Mouse (Mus musculus): ENCODE data around the gene Med25. TPM values are rescaled to one million over a fixed set of nuclear protein-coding genes. Genes with fewer than 3 reads are reported as not detected.

Med25 gene
- polyA plus RNA-seq, 1 experiment from 2014 or later = 72.5 TPM

- Histone ChIP-seq H3K9me3 (ENCODE audit: control insufficient read depth, low read length) (no peaks in the 10 kb centered on the region), H3K4me3 (ENCODE audit: low read depth, low read length) (no peak overlapping the region), H3K27me3 (replicated peaks; ENCODE audit: control insufficient read depth, insufficient read depth, low read length) (no peaks in the 10 kb centered on the region), H3K27ac (ENCODE audit: low read depth, low read length) (no peak overlapping the region), H3K9ac (ENCODE audit: low read depth, low read length) (no peak overlapping the region), H3K4me1 (replicated peaks; ENCODE audit: control insufficient read depth, insufficient read depth, low read length) (no peaks in the 10 kb centered on the region), H3K36me3 (ENCODE audit: control insufficient read depth, insufficient read depth, low read length) (peaks cover 35% of the 10 kb centered on the region), H3K4me2 (no peak overlapping the region)
- no peak for ATAC-seq (replicated peaks; ENCODE audit: low FRiP score)
- 78% methylated on average over 4 of the region's 4 CpGs for WGBS
- DNase-seq (ENCODE audit: low spot score) = no peak
These were observed 59.7 kb downstream of the Med25 start for GRCm38 (mm10) chr7:44832763-44833162.

DNA sequence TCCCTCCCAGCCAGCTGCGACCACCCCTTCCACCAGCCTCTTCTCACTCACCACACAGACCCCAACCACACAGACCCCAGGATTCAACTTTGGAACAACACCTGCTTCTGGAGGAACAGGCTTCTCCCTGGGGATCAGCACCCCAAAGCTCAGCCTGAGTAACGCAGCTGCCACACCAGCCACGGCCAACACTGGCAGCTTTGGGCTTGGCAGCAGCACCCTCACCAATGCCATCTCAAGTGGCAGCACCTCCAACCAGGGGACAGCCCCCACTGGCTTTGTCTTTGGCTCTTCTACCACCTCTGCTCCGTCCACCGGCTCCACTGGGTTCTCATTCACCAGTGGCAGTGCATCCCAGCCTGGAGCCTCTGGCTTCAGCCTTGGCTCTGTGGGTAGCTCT is 63.8 kb downstream of the Med25 start:
- no peak for DNase-seq (ENCODE audit: low spot score)
- H3K36me3 ChIP-seq (ENCODE audit: control insufficient read depth, insufficient read depth, low read length) = peaks cover 44% of the 10 kb centered on the region
- no peak overlapping the region for H3K27ac ChIP-seq (ENCODE audit: low read depth, low read length)
- 88% methylated on average over 5 of the region's 5 CpGs for WGBS
- ATAC-seq (replicated peaks; ENCODE audit: low FRiP score) = no peak
- H3K4me2 ChIP-seq = no peak overlapping the region
- H3K4me3 ChIP-seq (ENCODE audit: low read depth, low read length) = no peak overlapping the region
- H3K4me1 ChIP-seq (replicated peaks; ENCODE audit: control insufficient read depth, insufficient read depth, low read length) = peaks cover 9% of the 10 kb centered on the region
- H3K9me3 ChIP-seq (ENCODE audit: control insufficient read depth, low read length) = no peaks in the 10 kb centered on the region
- no peaks in the 10 kb centered on the region for H3K27me3 ChIP-seq (replicated peaks; ENCODE audit: control insufficient read depth, insufficient read depth, low read length)
- no peak overlapping the region for H3K9ac ChIP-seq (ENCODE audit: low read depth, low read length)

DNA sequence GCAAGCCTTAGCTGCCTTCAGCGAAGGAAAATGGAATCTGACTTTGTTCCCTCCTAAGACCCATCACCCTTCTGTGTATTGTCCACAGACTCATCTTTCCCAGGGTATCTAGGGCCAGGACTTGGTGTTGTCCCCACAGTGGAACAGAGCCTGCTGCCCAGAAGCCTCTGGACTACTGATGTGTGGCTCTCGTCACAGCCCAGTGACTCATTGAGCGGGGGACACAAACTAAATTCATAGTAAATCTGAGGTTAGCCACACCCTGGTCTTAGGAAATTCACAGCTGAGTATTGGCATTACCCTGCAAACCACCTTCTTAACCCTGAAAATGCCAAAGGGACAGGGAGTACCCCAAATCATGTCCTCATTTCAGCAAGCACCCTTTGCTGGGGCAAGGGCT is 65.7 kb downstream of the Med25 start:
- WGBS = 85% methylated on average over 3 of the region's 3 CpGs
- H3K4me2 ChIP-seq = no peak overlapping the region
- no peaks in the 10 kb centered on the region for H3K27me3 ChIP-seq (replicated peaks; ENCODE audit: control insufficient read depth, insufficient read depth, low read length)
- H3K36me3 ChIP-seq (ENCODE audit: control insufficient read depth, insufficient read depth, low read length) = peaks cover 44% of the 10 kb centered on the region
- H3K9me3 ChIP-seq (ENCODE audit: control insufficient read depth, low read length) = no peaks in the 10 kb centered on the region
- H3K9ac ChIP-seq (ENCODE audit: low read depth, low read length) = no peak overlapping the region
- H3K4me3 ChIP-seq (ENCODE audit: low read depth, low read length) = no peak overlapping the region
- no peak for DNase-seq (ENCODE audit: low spot score)
- no peak overlapping the region for H3K27ac ChIP-seq (ENCODE audit: low read depth, low read length)
- H3K4me1 ChIP-seq (replicated peaks; ENCODE audit: control insufficient read depth, insufficient read depth, low read length) = peaks cover 24% of the 10 kb centered on the region
- no peak for ATAC-seq (replicated peaks; ENCODE audit: low FRiP score)

MicroRNAs encoded within 50 kb of the gene (microRNA counts, 519-probe panel; counts per million panel counts)
- not detected for microRNA mmu-miR-707

Small RNA genes lying within 50 kb of the gene (microRNA-seq; reads per million reads assigned to microRNA genes)
- not detected for gene Mir707 (ENCODE audit: borderline number of aligned reads)

Other genes starting within 250 kb of the Med25 start
- 0.66 and 0.68 TPM in 2 replicates for gene Myh14, start 221.9 kb downstream of the Med25 start, polyA plus RNA-seq (2014; fragmentation: Nextera tagmentation; extraction: Ambion mirVana)
- gene Izumo2, start 184.0 kb downstream of the Med25 start, polyA plus RNA-seq (2014; fragmentation: Nextera tagmentation; extraction: Ambion mirVana) = not detected in 2 replicates
- gene Vrk3, start 144.3 kb downstream of the Med25 start, polyA plus RNA-seq (2014; fragmentation: Nextera tagmentation; extraction: Ambion mirVana) = 36.4 and 39.2 TPM in 2 replicates
- gene Zfp473, start 141.7 kb downstream of the Med25 start, polyA plus RNA-seq (2014; fragmentation: Nextera tagmentation; extraction: Ambion mirVana) = 2.7 TPM in 2 replicates
- 85.7 and 91.4 TPM in 2 replicates for gene Nup62, start 76.6 kb downstream of the Med25 start, polyA plus RNA-seq (2014; fragmentation: Nextera tagmentation; extraction: Ambion mirVana)
- 1.3 and 2.9 TPM in 2 replicates for gene Il4i1, start 76.3 kb downstream of the Med25 start, polyA plus RNA-seq (2014; fragmentation: Nextera tagmentation; extraction: Ambion mirVana)
- gene Atf5, start 76.1 kb downstream of the Med25 start, polyA plus RNA-seq (2014; fragmentation: Nextera tagmentation; extraction: Ambion mirVana) = 3.9 and 4.2 TPM in 2 replicates
- gene Akt1s1, start 43.7 kb downstream of the Med25 start, polyA plus RNA-seq (2014; fragmentation: Nextera tagmentation; extraction: Ambion mirVana) = 46.5 and 53.9 TPM in 2 replicates
- gene Tbc1d17, start 43.6 kb downstream of the Med25 start, polyA plus RNA-seq (2014; fragmentation: Nextera tagmentation; extraction: Ambion mirVana) = 50.5 and 53.3 TPM in 2 replicates
- 30.9 and 32.5 TPM in 2 replicates for gene Pnkp, start 35.6 kb downstream of the Med25 start, polyA plus RNA-seq (2014; fragmentation: Nextera tagmentation; extraction: Ambion mirVana)
- 162 and 164 TPM in 2 replicates for gene Ptov1, start 22.9 kb downstream of the Med25 start, polyA plus RNA-seq (2014; fragmentation: Nextera tagmentation; extraction: Ambion mirVana)
- gene Fuz, start 3.4 kb upstream of the Med25 start, polyA plus RNA-seq (2014; fragmentation: Nextera tagmentation; extraction: Ambion mirVana) = 15.5 and 17.6 TPM in 2 replicates
- 100 and 111 TPM in 2 replicates for gene Ap2a1, start 36.8 kb upstream of the Med25 start, polyA plus RNA-seq (2014; fragmentation: Nextera tagmentation; extraction: Ambion mirVana)
- 0.10 TPM in 1 of 2 replicates, not detected in the other for gene Tsks, start 50.5 kb upstream of the Med25 start, polyA plus RNA-seq (2014; fragmentation: Nextera tagmentation; extraction: Ambion mirVana)
- 8.2 and 8.5 TPM in 2 replicates for gene Cpt1c, start 82.1 kb upstream of the Med25 start, polyA plus RNA-seq (2014; fragmentation: Nextera tagmentation; extraction: Ambion mirVana)
- 175 and 186 TPM in 2 replicates for gene Prmt1, start 93.9 kb upstream of the Med25 start, polyA plus RNA-seq (2014; fragmentation: Nextera tagmentation; extraction: Ambion mirVana)
- gene Irf3, start 104.9 kb upstream of the Med25 start, polyA plus RNA-seq (2014; fragmentation: Nextera tagmentation; extraction: Ambion mirVana) = 76.2 and 88.4 TPM in 2 replicates
- 39.6 and 41.1 TPM in 2 replicates for gene Bcl2l12, start 106.0 kb upstream of the Med25 start, polyA plus RNA-seq (2014; fragmentation: Nextera tagmentation; extraction: Ambion mirVana)
- 37.5 and 40.1 TPM in 2 replicates for gene Scaf1, start 123.7 kb upstream of the Med25 start, polyA plus RNA-seq (2014; fragmentation: Nextera tagmentation; extraction: Ambion mirVana)
- 19.3 and 21.6 TPM in 2 replicates for gene Rras, start 125.2 kb upstream of the Med25 start, polyA plus RNA-seq (2014; fragmentation: Nextera tagmentation; extraction: Ambion mirVana)
- gene Prr12, start 160.2 kb upstream of the Med25 start, polyA plus RNA-seq (2014; fragmentation: Nextera tagmentation; extraction: Ambion mirVana) = 7.3 and 8.7 TPM in 2 replicates
- gene Nosip, start 169.7 kb upstream of the Med25 start, polyA plus RNA-seq (2014; fragmentation: Nextera tagmentation; extraction: Ambion mirVana) = 60.9 and 63.0 TPM in 2 replicates
- 12.0 and 12.4 TPM in 2 replicates for gene Prrg2, start 170.0 kb upstream of the Med25 start, polyA plus RNA-seq (2014; fragmentation: Nextera tagmentation; extraction: Ambion mirVana)
- gene Rcn3, start 199.5 kb upstream of the Med25 start, polyA plus RNA-seq (2014; fragmentation: Nextera tagmentation; extraction: Ambion mirVana) = 146 and 163 TPM in 2 replicates
- gene Fcgrt, start 211.1 kb upstream of the Med25 start, polyA plus RNA-seq (2014; fragmentation: Nextera tagmentation; extraction: Ambion mirVana) = 33.2 and 33.8 TPM in 2 replicates
- 2,085 and 2,209 TPM in 2 replicates for gene Rps11, start 231.7 kb upstream of the Med25 start, polyA plus RNA-seq (2014; fragmentation: Nextera tagmentation; extraction: Ambion mirVana)
- gene Rpl13a, start 236.0 kb upstream of the Med25 start, polyA plus RNA-seq (2014; fragmentation: Nextera tagmentation; extraction: Ambion mirVana) = 1,710 and 1,879 TPM in 2 replicates
- 0.41 and 1.1 TPM in 2 replicates for gene Gm45713, start 243.5 kb upstream of the Med25 start, polyA plus RNA-seq (2014; fragmentation: Nextera tagmentation; extraction: Ambion mirVana)
- 9.7 and 10.5 TPM in 2 replicates for gene Flt3l, start 243.7 kb upstream of the Med25 start, polyA plus RNA-seq (2014; fragmentation: Nextera tagmentation; extraction: Ambion mirVana)